Mouse (Mus musculus) megakaryocyte, embryonic 14.5 days (primary cell): Measurements from ENCODE around the gene Trio. TPM values are rescaled to one million over a fixed set of nuclear protein-coding genes. Genes with fewer than 3 reads are reported as not detected.
"Not testable (repeated sequence)": the region's sequence is repeated elsewhere in the genome, so short reads cannot be mapped to it uniquely, and the experiment has no call there.

Experiments used
- H3K27me3 ChIP-seq: replicated peaks from 2 replicates; pipeline ENCODE3; 2012; ENCODE audit warnings: inconsistent platforms
- H3K36me3 ChIP-seq: replicated peaks from 2 replicates; pipeline ENCODE3; 2012; ENCODE audit warnings: low read length, inconsistent platforms, mixed read lengths
- H3K4me1 ChIP-seq: 2 replicates; pipeline ENCODE4 v1.6.1; 2012; ENCODE audit warnings: inconsistent platforms
- H3K4me3 ChIP-seq: replicated peaks from 2 replicates; pipeline ENCODE3; 2012; ENCODE audit warnings: moderate library complexity, mild to moderate bottlenecking, inconsistent platforms
- H3K9me3 ChIP-seq: 2 replicates; pipeline ENCODE4 v1.6.1; 2012; ENCODE audit warnings: inconsistent platforms
- FLI1 ChIP-seq: IDR thresholded peaks from 2 replicates; pipeline ENCODE4 v1.6.1; 2012; ENCODE audit warnings: low read length, inconsistent platforms, mixed read lengths
- GATA1 ChIP-seq: IDR thresholded peaks from 3 replicates; pipeline ENCODE4 v1.6.1; 2012; ENCODE audit warnings: mixed read lengths, low read length, inconsistent platforms, borderline replicate concordance
- polyA plus RNA-seq: library from polyadenylated mRNA; stranded (reverse); fragments of >175 nt; gene quantifications from 2 replicates; pipeline ENCODE4 v1.2.3, GENCODE M21; 2012; ENCODE audit warnings: low replicate concordance; ENCODE audit not compliant: insufficient read depth

The Trio gene
- polyA plus RNA-seq, 1 experiment, result 5.8 TPM

DNA sequence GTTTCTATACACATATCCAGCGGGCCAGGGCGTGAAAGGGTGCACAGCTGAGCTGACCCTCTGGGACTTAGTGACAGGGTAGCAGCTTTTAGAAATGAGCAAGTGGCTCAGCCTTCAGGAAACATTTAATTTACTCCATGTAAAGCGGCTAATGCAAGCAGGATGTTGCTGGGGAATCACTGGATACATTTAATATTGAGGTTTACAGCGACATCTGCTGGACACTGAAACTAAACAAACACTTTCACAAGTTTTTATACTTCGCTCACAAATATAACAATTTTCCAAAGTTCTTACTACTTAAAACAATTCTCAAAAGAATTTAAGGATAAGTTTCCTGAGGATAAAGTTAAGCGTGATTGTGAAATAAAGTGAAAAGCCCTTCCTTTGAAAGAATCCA, 174.3 kb downstream of the Trio start:
- Histone ChIP-seq H3K4me3 (no peak overlapping the region), H3K36me3 (peaks cover 91% of the 10 kb centered on the region), H3K4me1 (peaks cover 13% of the 10 kb centered on the region), H3K27me3 (peaks cover 3% of the 10 kb centered on the region), H3K9me3 (no peaks in the 10 kb centered on the region)
- no peak for TF ChIP-seq GATA1

DNA sequence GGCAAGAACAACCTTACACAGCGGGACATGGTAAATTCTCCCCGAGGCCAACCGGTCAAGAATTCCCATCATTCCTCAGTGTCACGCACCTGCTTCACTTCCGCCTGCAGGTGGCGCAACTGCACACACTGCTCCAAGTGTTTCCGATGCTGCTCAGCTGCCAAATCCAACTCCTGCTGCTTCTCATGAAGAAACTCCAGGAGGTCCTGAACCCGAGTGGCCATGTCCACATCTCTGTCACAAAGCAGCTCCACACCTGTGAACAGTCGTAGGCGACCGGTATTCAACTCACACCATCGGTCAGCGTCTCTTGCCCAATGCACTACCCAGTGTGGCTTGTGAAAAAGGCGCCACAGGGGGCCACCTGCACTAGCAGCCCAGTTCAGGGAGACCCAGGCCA, 174.7 kb downstream of the Trio start:
- no peak overlapping the region for H3K4me3 ChIP-seq
- TF ChIP-seq FLI1 (no peak), GATA1 (no peak)
- H3K27me3 ChIP-seq, result peaks cover 3% of the 10 kb centered on the region
- no peaks in the 10 kb centered on the region for H3K9me3 ChIP-seq
- peaks cover 91% of the 10 kb centered on the region for H3K36me3 ChIP-seq
- peaks cover 9% of the 10 kb centered on the region for H3K4me1 ChIP-seq

DNA sequence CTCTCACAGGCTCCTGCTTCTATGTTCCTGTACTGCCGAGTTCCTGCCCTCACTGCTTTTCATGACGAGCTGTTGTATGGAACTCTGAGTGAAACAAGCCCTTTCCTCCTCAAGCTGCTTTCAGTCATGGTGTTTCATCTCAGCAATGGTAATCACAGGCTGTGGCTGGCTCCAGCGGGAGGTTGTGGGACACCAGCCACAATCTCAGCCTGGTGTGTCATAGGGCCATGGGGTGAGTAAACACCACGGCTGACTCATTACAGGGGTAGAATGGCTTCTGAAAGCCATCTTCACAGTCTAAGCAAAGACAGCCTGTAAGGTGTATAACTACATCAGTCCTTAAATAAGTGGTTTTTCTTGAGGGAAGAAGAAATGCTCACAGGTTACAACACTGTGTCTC, 175.7 kb downstream of the Trio start:
- peaks cover 95% of the 10 kb centered on the region for H3K36me3 ChIP-seq
- peaks cover 3% of the 10 kb centered on the region for H3K27me3 ChIP-seq
- H3K4me1 ChIP-seq, result peaks cover 5% of the 10 kb centered on the region
- no peaks in the 10 kb centered on the region for H3K9me3 ChIP-seq
- H3K4me3 ChIP-seq, result no peak overlapping the region
- TF ChIP-seq FLI1 (no peak), GATA1 (no peak)

DNA sequence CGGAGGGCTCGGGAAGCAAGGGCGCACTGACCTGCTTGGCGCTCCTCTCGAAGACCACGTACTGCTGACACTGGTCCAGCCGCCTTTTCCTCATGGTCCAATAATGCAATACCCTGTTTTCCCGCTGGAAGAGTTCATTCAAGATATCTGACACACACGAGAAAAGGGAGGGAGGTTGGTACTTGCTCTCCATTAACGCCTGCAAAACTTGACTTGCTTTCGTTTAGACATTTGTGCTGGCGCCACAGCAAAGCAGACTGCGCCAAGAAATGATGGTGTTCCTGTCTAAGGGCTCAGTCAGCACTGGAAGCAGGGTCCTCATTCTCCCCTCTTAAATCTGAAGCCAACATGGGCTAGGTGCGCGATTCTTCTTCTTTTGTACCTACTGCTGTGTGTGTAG, 184.0 kb downstream of the Trio start:
- no peaks in the 10 kb centered on the region for H3K9me3 ChIP-seq
- no peak for TF ChIP-seq FLI1
- no peak for TF ChIP-seq GATA1
- peaks cover 12% of the 10 kb centered on the region for H3K4me1 ChIP-seq
- H3K27me3 ChIP-seq, result no peaks in the 10 kb centered on the region
- H3K36me3 ChIP-seq, result peaks cover 94% of the 10 kb centered on the region
- no peak overlapping the region for H3K4me3 ChIP-seq

DNA sequence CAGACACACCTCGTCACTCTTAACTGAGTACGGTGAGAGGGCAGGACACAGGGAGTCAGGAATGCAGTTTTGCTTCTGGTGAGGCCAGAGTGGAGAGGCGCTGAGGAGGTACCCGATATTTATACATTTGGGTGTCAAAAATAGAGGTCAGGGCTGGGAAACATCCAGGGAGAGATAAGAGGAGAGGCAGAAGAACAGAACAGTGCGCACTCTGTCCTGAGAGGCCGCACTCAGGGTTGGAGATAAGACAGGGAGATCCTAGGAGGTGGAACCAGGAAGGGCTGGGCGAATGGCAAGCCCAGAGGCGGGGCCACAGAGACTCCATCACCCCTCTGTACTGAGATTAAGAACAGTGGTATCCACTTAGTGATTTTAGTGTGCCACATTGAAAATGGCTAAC, 185.1 kb downstream of the Trio start:
- no peaks in the 10 kb centered on the region for H3K9me3 ChIP-seq
- peaks cover 93% of the 10 kb centered on the region for H3K36me3 ChIP-seq
- peaks cover 13% of the 10 kb centered on the region for H3K4me1 ChIP-seq
- TF ChIP-seq GATA1 (no peak), FLI1 (no peak)
- H3K4me3 ChIP-seq, result no peak overlapping the region
- no peaks in the 10 kb centered on the region for H3K27me3 ChIP-seq

DNA sequence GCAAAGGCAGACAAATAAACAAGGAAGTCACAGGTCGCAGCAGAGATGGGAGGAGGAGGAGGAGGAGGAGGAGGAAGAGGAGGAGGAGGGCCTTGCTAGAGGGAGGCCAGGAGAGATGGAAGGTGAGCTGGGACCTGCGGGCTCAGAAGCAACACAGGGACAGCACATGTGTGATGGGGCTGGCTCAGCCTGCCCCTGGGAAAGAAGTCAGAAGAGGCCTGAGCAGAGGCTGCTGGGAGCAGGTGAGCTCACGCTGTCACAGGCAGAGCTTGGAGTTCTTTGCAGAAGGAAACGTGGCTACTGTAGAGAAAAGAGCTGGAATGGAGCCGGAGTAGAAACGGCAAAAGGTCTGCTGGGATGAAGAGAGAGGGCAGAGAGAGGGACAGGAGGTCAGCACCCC, 185.5 kb downstream of the Trio start:
- Histone ChIP-seq H3K27me3 (no peaks in the 10 kb centered on the region), H3K36me3 (peaks cover 93% of the 10 kb centered on the region), H3K4me3 (no peak overlapping the region), H3K9me3 (no peaks in the 10 kb centered on the region), H3K4me1 (peaks cover 16% of the 10 kb centered on the region)
- TF ChIP-seq FLI1 (no peak), GATA1 (no peak)

DNA sequence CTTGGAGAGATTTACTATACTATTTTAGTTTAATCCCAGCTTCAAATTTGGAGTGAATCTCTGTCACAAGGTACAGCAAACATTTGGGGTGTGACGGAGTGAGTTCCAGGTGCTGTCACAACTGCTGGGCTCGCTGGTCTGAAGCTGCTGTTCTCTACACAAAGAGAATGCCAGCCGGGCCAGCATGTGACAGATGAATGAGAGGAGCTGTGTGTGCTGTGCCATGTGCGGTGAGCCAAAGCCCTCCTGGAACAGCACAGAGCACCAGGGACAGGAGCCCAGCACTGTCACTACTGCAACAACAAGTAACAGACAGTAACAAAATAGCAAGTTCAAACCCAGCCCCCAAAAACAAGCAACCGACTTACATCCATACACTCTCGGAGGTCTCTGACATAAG, 194.0 kb downstream of the Trio start:
- no peak for TF ChIP-seq FLI1
- TF ChIP-seq GATA1, result no peak
- Histone ChIP-seq H3K27me3 (no peaks in the 10 kb centered on the region), H3K9me3 (no peaks in the 10 kb centered on the region), H3K36me3 (peaks cover 86% of the 10 kb centered on the region), H3K4me1 (peaks cover 19% of the 10 kb centered on the region), H3K4me3 (no peak overlapping the region)

DNA sequence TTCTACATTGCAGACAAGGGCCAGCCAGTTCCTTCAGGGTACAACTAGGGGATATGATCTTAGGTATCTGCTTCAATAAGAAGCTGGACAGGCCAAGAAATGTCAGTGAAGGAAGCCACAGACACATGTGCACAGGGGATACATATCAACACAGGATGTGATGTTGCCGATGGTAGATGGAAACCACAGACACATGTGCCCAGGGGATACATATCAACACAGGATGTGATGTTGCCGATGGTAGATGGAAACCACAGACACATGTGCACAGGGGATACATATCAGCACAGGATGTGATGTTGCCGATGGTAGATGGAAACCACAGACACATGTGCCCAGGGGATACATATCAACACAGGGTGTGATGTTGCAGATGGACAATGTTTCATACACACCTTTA, 197.8 kb downstream of the Trio start:
- H3K27me3 ChIP-seq, H3K9me3 ChIP-seq, H3K4me3 ChIP-seq: not testable (repeated sequence)
- H3K36me3 ChIP-seq, result peaks cover 84% of the 10 kb centered on the region
- peaks cover 28% of the 10 kb centered on the region for H3K4me1 ChIP-seq

DNA sequence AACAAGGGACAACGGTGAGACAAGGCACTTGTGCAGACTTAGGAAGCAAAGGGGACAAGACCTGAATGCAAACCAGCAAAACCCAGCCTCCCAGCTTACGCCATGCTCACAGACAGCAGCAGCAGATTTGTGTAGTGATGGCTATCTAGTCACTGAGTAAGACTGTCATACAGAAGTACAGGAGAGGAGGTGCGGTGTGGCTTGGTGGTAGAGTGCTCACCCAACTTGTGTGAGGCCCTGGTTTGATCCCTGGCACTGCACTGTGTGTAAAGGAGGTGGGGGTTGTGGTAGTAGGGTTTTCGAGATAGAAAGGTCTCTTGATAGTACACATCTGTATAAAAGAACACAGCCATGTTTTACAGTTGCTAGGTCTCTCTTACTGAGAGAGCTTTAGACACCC, 198.8 kb downstream of the Trio start:
- TF ChIP-seq GATA1 (no peak), FLI1 (no peak)

DNA sequence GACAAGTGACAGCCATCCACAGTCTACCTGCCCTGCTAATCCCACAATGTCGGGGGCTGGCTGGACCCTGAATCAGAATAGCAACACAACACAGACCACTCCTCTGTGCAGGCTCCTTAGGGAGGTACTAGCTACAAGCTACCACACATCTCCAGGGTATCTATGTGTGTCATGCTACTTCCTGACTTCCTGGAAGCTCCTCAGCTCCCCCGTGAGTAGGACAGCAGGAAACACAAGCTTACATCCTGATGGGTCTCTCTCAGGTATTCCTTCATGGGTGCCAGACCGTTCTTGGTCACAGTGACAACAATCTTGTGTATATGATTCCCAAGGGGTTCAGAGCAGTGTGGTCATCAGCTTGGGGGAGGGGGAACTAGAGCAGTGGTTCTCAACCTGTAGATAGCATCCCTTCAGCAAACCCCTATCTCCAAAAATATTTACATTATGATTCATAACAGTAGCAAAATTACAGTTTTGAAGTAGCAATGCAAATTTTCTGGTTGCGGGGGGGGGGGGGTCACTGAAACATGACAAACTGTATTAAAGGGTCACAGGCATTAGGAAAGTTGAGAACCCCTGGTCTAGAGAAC, 199.5 kb downstream of the Trio start:
- peaks cover 28% of the 10 kb centered on the region for H3K4me1 ChIP-seq
- H3K9me3 ChIP-seq, result no peaks in the 10 kb centered on the region
- no peak for TF ChIP-seq GATA1
- no peak for TF ChIP-seq FLI1
- peaks cover 80% of the 10 kb centered on the region for H3K36me3 ChIP-seq
- no peak overlapping the region for H3K4me3 ChIP-seq
- H3K27me3 ChIP-seq, result peaks cover 2% of the 10 kb centered on the region

More for the DNA sequence above, 198.8 kb downstream of the Trio start:
- Histone ChIP-seq H3K9me3 (no peaks in the 10 kb centered on the region), H3K36me3 (peaks cover 80% of the 10 kb centered on the region), H3K4me3 (no peak overlapping the region), H3K27me3 (peaks cover 2% of the 10 kb centered on the region), H3K4me1 (peaks cover 28% of the 10 kb centered on the region)

DNA sequence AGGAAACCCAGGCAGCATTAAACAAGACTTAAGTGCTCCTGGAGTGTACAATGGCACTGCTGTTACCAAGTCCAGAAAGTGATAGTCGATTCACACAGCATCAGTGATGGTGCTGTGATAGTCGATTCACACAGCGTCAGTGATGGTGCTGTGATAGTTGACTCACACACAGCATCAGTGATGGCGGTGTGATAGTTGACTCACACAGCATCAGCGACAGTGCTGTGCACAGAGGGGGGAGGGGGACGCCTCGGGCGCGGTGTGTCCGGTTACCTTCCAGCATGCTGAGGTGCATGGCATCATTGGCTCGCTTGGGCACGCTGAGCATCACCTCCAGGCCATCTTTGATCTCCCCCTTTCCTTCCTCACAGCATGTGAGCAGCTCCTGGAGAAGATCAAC, 200.3 kb downstream of the Trio start:
- Histone ChIP-seq H3K4me1 (peaks cover 28% of the 10 kb centered on the region), H3K4me3 (peak overlapping the region; percentile 69), H3K9me3 (no peaks in the 10 kb centered on the region), H3K27me3 (peaks cover 2% of the 10 kb centered on the region), H3K36me3 (peaks cover 78% of the 10 kb centered on the region)
- no peak for TF ChIP-seq FLI1
- TF ChIP-seq GATA1, result no peak
